Mouse (Mus musculus) hindbrain, postnatal 0 days (tissue): Measurements from ENCODE around the gene Celf5. TPM values are rescaled to one million over a fixed set of nuclear protein-coding genes. Genes with fewer than 3 reads are reported as not detected.

Experiments used
- ATAC-seq: fragments of 200-750 bp; cut with Nextera tagmentation; 2 replicates; pipeline ENCODE4 v1.8.0; 2017; ENCODE audit warnings: mild to moderate bottlenecking, moderate TSS enrichment, moderate library complexity
- DNase-seq: peaks from one replicate; pipeline ENCODE4 v3.0.0-alpha.2; 2015; ENCODE audit warnings: low spot score
- H3K27ac ChIP-seq: fragments of 300-500 bp; sonication (generic); 2 replicates; pipeline ENCODE4 v1.5.1; 2014; ENCODE audit warnings: mild to moderate bottlenecking
- H3K27me3 ChIP-seq: fragments of 300-500 bp; sonication (generic); 2 replicates; pipeline ENCODE4 v1.6.1; 2014; ENCODE audit warnings: low read length, mixed read lengths; ENCODE audit not compliant: insufficient read depth
- H3K36me3 ChIP-seq: fragments of 300-500 bp; sonication (generic); 2 replicates; pipeline ENCODE4 v1.6.1; 2014; ENCODE audit warnings: low read length, mixed read lengths; ENCODE audit not compliant: insufficient read depth
- H3K4me1 ChIP-seq: fragments of 300-500 bp; sonication (generic); 2 replicates; pipeline ENCODE4 v1.6.1; 2014; ENCODE audit warnings: antibody characterized with exemption, low read length, mixed read lengths; ENCODE audit not compliant: insufficient read depth
- H3K4me2 ChIP-seq: fragments of 300-500 bp; sonication (generic); 2 replicates; pipeline ENCODE4 v1.6.1; 2014; ENCODE audit warnings: low read depth, mild to moderate bottlenecking, low read length, moderate library complexity, mixed read lengths
- H3K4me3 ChIP-seq: fragments of 300-500 bp; sonication (generic); 2 replicates; pipeline ENCODE4 v1.5.1; 2014; ENCODE audit warnings: low read length
- H3K9ac ChIP-seq: fragments of 300-500 bp; sonication (generic); replicated peaks from 2 replicates; pipeline ENCODE4 v1.6.1; 2014; ENCODE audit warnings: mild to moderate bottlenecking, low read length, moderate library complexity, mixed read lengths
- H3K9me3 ChIP-seq: fragments of 300-500 bp; sonication (generic); 2 replicates; pipeline ENCODE4 v1.6.1; 2016; ENCODE audit warnings: low read length, mixed read lengths
- CTCF ChIP-seq: IDR thresholded peaks from 2 replicates; pipeline ENCODE4 v1.5.1; 2016; ENCODE audit warnings: antibody characterized with exemption, control low read depth, low read depth
- WGBS: fragments of 180-500 bp; shearing (Covaris S2); extraction: QIAGEN DNeasy Blood & Tissue Kit; methylation state at CpG from one replicate; pipeline ENCODE4 v1.1.7; 2014; 5-methylcytosine and 5-hydroxymethylcytosine counted together
- polyA plus RNA-seq: library from polyadenylated mRNA; unstranded; fragments of >200 nt; fragmentation: Nextera tagmentation; extraction: Ambion mirVana; gene quantifications from 2 replicates; pipeline ENCODE4 v1.2.1, GENCODE M21; 2015
- total RNA-seq: library from RNA; depleted of rRNA; stranded (reverse); fragments of >200 nt; gene quantifications from 2 replicates; pipeline ENCODE4 v1.2.3, GENCODE M21; 2014

Gene Celf5
- total and polyA plus RNA-seq, 2 experiments from 2014 or later: 43.2 to 93.9 TPM

DNA sequence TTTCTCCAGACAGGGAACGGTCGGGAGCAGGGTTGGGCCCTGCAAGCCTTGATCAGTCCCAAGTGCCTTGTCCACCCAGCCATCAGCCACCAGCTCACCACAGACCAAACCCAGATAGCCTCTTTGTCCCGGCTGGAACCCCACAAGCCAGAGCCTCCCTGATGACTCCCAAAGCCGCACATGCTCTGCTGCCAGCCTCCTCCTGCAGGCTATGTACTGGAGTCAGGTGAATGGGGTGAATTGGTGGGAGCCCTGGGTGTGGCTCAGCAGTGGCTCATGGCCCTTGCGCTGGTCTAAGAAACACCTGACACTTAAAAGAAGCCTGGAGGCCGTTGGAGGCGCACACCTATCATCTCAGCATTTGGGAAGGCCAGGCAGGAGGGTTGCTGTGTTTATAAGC is 19.6 kb downstream of the Celf5 start:
- H3K9me3 ChIP-seq: no peaks in the 10 kb centered on the region
- no peak for TF ChIP-seq CTCF
- H3K4me3 ChIP-seq: no peak overlapping the region
- no peak overlapping the region for H3K9ac ChIP-seq
- DNase-seq: no peak
- H3K4me2 ChIP-seq: no peak overlapping the region
- H3K27ac ChIP-seq: no peak overlapping the region
- ATAC-seq: no peak
- no peaks in the 10 kb centered on the region for H3K4me1 ChIP-seq
- 0 out of 2 replicates have a peak, but pooled peaks cover 4% of the 10 kb centered on the region for H3K27me3 ChIP-seq
- H3K36me3 ChIP-seq: peaks cover 12% of the 10 kb centered on the region; the same call in 1 of the 2 replicates
- WGBS: 73% methylated on average over 7 of the region's 7 CpGs

GRCm38 (mm10) chr10:81462415-81462804 is 20.1 kb downstream of the Celf5 start:
- TF ChIP-seq CTCF: no peak
- DNase-seq: no peak
- WGBS: 43% methylated on average over 7 of the region's 7 CpGs
- H3K9ac ChIP-seq: no peak overlapping the region
- H3K4me1 ChIP-seq: no peaks in the 10 kb centered on the region
- H3K27ac ChIP-seq: no peak overlapping the region
- H3K4me3 ChIP-seq: no peak overlapping the region
- H3K27me3 ChIP-seq: 0 out of 2 replicates have a peak, but pooled peaks cover 4% of the 10 kb centered on the region
- no peak overlapping the region for H3K4me2 ChIP-seq
- peaks cover 10% of the 10 kb centered on the region; the same call in 1 of the 2 replicates for H3K36me3 ChIP-seq
- H3K9me3 ChIP-seq: no peaks in the 10 kb centered on the region
- ATAC-seq: no peak

DNA sequence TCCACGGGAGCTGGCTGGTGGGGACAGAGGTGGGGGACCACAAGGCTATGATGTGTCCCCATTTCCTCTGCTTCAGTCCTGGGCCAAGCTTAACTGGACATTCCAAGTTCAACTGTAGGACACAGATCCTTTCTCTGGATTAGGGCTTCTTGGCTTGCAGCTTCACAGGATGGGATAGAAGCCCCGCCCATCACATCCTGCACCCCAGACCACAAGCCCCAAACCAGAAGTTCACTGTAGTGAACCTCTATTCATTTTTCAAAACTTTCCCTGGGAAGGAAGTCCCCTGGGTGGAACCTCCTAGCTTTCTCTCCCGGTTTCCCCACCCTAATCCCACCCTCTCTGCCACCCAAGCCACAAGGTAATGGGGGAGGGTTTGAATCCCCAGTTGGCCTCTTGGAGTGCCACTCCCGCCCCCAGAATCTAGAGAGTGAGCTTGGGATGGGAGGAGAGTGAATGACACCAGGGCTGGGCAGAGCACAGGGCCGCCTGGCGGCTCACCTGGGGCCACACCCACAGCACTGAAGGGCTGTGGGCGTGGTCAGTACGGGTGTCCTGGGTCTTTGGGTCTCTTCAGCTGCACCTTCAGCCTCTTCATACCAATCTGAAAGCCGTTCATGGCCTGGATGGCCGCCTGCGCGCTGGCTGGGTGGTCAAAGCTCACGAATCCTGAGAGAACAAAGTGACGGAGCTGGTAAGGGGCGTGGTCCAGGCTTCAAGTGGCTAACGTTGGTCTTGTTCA is 20.7 kb downstream of the Celf5 start:
- no peaks in the 10 kb centered on the region for H3K9me3 ChIP-seq
- H3K4me2 ChIP-seq: no peak overlapping the region
- no peak overlapping the region for H3K4me3 ChIP-seq
- H3K27me3 ChIP-seq: 0 out of 2 replicates have a peak, but pooled peaks cover 4% of the 10 kb centered on the region
- ATAC-seq: no peak
- no peaks in the 10 kb centered on the region for H3K4me1 ChIP-seq
- peaks cover 4% of the 10 kb centered on the region; the same call in 1 of the 2 replicates for H3K36me3 ChIP-seq
- H3K9ac ChIP-seq: no peak overlapping the region
- no peak overlapping the region for H3K27ac ChIP-seq
- 19% methylated on average over 16 of the region's 16 CpGs for WGBS
- DNase-seq: no peak
- TF ChIP-seq CTCF: no peak

DNA sequence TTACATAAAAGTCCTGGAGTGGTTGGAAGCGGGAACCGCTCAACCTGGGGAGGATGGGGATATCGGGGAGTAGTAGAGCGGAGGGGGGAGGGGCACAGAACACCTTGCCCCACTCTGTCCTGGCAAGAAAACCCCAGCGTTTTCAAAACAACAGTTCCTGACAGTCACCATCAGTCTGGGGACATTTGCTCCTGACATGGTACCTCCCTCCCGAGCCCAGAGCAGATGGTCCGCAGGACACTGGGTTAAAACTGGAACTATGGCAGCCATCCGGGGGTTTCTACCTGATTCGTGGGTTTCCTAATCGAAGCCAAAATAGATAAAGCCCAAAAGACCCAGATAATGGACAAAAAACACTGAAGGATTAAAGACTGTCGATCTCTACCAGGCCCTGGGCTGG is 21.6 kb downstream of the Celf5 start:
- no peak for ATAC-seq

DNA sequence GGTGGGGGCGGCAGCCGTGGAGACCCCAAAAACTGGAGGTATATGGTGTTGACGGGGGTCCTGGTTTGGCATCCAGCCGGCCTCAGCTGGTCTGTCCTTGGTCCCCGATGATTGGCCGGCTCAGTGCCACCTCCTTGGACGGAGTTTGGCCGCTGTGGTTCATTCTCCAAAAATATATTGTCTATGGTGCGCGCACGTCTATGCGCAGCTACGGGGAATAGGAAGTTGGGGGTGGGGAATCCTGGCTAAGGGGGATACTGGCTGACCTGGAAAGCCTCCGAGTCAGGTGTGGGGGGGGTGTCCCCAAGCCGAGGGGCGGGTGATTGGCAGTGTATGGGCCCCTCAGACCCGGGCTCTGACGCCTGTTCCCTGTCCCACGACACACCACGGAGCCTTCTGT is 22.0 kb downstream of the Celf5 start:
- DNase-seq (no peak), ATAC-seq (no peak)
- no peak for TF ChIP-seq CTCF
- Histone ChIP-seq H3K36me3 (no peaks in the 10 kb centered on the region), H3K9me3 (no peaks in the 10 kb centered on the region), H3K4me3 (no peak overlapping the region), H3K27ac (no peak overlapping the region), H3K27me3 (0 out of 2 replicates have a peak, but pooled peaks cover 4% of the 10 kb centered on the region), H3K9ac (no peak overlapping the region), H3K4me1 (no peaks in the 10 kb centered on the region), H3K4me2 (no peak overlapping the region)
- 32% methylated on average over 20 of the region's 20 CpGs for WGBS

More for the DNA sequence above, 21.6 kb downstream of the Celf5 start:
- Histone ChIP-seq H3K4me2 (no peak overlapping the region), H3K9me3 (no peaks in the 10 kb centered on the region), H3K27ac (no peak overlapping the region), H3K36me3 (no peaks in the 10 kb centered on the region), H3K4me1 (no peaks in the 10 kb centered on the region), H3K4me3 (no peak overlapping the region), H3K9ac (no peak overlapping the region), H3K27me3 (0 out of 2 replicates have a peak, but pooled peaks cover 4% of the 10 kb centered on the region)
- WGBS: 38% methylated on average over 11 of the region's 11 CpGs
- no peak for TF ChIP-seq CTCF
- no peak for DNase-seq

DNA sequence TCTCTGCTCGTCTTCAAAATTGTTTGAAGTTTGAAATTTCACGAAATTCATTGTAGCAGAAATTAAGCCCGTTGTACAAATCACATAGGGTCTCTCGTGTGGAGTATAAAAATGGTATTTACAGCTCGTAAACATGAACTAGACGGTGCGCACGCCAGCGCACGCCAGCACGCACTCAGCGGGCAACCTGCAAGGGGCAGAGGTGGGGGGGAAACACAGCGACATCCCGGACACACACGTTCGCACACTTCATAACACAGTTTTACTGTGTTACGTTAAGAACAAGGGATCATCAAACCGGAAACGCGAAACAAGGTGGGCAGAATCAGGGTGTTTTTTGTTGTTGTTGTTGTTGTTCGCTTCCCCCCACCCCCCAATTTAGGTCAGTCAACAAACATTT is 23.1 kb downstream of the Celf5 start:
- DNase-seq: no peak

DNA sequence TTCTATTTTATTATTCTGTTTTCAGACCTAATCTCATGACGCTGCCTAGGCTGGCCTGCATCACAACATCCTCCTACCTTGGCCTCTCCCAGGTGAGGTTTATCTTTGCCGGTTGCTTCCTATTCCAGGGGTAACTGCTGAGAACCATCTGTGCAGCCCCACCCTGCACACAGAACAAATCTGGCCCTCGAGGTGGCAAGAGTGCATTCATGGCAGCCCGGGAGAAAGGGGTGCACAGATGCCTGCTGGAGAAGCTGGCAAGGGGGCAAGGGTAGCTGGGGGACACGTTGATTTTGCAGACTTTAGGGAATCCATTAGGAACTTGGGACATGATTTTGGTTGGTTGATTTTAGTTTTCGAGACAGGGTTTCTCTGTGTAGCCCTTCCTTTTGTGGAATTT is 24.2 kb downstream of the Celf5 start:
- peaks cover 21% of the 10 kb centered on the region for H3K27me3 ChIP-seq
- no peak for TF ChIP-seq CTCF
- H3K4me3 ChIP-seq: no peak overlapping the region
- no peaks in the 10 kb centered on the region for H3K9me3 ChIP-seq
- no peak overlapping the region for H3K27ac ChIP-seq
- no peak overlapping the region for H3K4me2 ChIP-seq
- DNase-seq (no peak), ATAC-seq (no peak)
- no peaks in the 10 kb centered on the region for H3K36me3 ChIP-seq
- H3K9ac ChIP-seq: no peak overlapping the region
- H3K4me1 ChIP-seq: no peaks in the 10 kb centered on the region
- WGBS: 71% methylated on average over 6 of the region's 6 CpGs

More for the DNA sequence above, 23.1 kb downstream of the Celf5 start:
- WGBS: 73% methylated on average over 21 of the region's 21 CpGs
- TF ChIP-seq CTCF: no peak
- no peak for ATAC-seq
- no peak overlapping the region for H3K9ac ChIP-seq
- no peaks in the 10 kb centered on the region for H3K4me1 ChIP-seq
- H3K4me2 ChIP-seq: no peak overlapping the region
- peaks cover 11% of the 10 kb centered on the region for H3K27me3 ChIP-seq
- no peak overlapping the region for H3K4me3 ChIP-seq
- no peak overlapping the region for H3K27ac ChIP-seq
- H3K9me3 ChIP-seq: no peaks in the 10 kb centered on the region
- no peaks in the 10 kb centered on the region for H3K36me3 ChIP-seq
